In genomic region chr7:36698589-36698946, GRCm38 (mm10) we compare ENCODE assay signal across 9 mouse cellular contexts. TPM values are rescaled to one million over a fixed set of nuclear protein-coding genes. Genes with fewer than 3 reads are reported as not detected.
DNase-seq lines count a peak whose midpoint lies in the region; ATAC-seq and TF ChIP-seq lines count a peak whose summit lies in the region.
"Had no signal": no experiment of that assay in that cellular context is flagged by ENCODE, and none has a peak within 500 bp of the region (broad histone marks: within the 10 kb centered on the region; RNA-seq: fewer than 3 reads in every experiment).

No protein-coding gene starts in this region.

- H3K4me2 ChIP-seq in forebrain, embryonic 14.5 days (ENCODE audit: low read length), result peak overlapping the region; percentile 95
- H3K4me2 ChIP-seq in liver, embryonic 13.5 days, result peak overlapping the region; percentile 71

- peak overlapping the region; percentile 88 for H3K27ac ChIP-seq in heart, embryonic 10.5 days
- peak overlapping the region; percentile 87 for H3K27ac ChIP-seq in forebrain, embryonic 14.5 days (ENCODE audit: low read depth, low read length)
- no peak overlapping the region for H3K27ac ChIP-seq in liver, embryonic 13.5 days

- no peak for DNase-seq in heart, embryonic 10.5 days (ENCODE audit: low spot score)
- DNase-seq in heart, adult 8-10 months (ENCODE audit: low spot score), result no peak
- no peak for DNase-seq in forebrain, embryonic 14.5 days (ENCODE audit: low spot score)
- no peak for DNase-seq in liver, embryonic 13.5 days
- no peak for DNase-seq in yolk sac, embryonic 10.5 days (ENCODE audit: low spot score)
- DNase-seq in right cerebral cortex, postnatal 14 days, result no peak

- H3K36me3 ChIP-seq in heart, embryonic 10.5 days, result no peaks in the 10 kb centered on the region
- no peaks in the 10 kb centered on the region for H3K36me3 ChIP-seq in E14TG2a.4 (ENCODE audit: insufficient read depth, low read length)
- H3K36me3 ChIP-seq in forebrain, embryonic 14.5 days (ENCODE audit: control insufficient read depth, insufficient read depth, low read length), result no peaks in the 10 kb centered on the region
- H3K36me3 ChIP-seq in liver, embryonic 13.5 days, result no peaks in the 10 kb centered on the region
- H3K36me3 ChIP-seq: G1E had no signal

- WGBS in heart, embryonic 10.5 days, result under 1% methylated on average over 16 of the region's 16 CpGs
- 0% methylated on average over 16 of the region's 16 CpGs for WGBS in forebrain, embryonic 14.5 days
- WGBS in liver, embryonic 13.5 days (ENCODE audit: insufficient replicate concordance), result 2% methylated on average over 16 of the region's 16 CpGs

- TF ChIP-seq CTCF in E14TG2a.4 (conservative IDR thresholded peaks at IDR 0.05; ENCODE audit: low read length), result no peak

- H3K9me3 ChIP-seq in heart, embryonic 10.5 days, result no peaks in the 10 kb centered on the region
- no peaks in the 10 kb centered on the region for H3K9me3 ChIP-seq in E14TG2a.4 (ENCODE audit: low read length)
- no peaks in the 10 kb centered on the region for H3K9me3 ChIP-seq in forebrain, embryonic 14.5 days (replicated peaks; ENCODE audit: control insufficient read depth, low read length)
- no peaks in the 10 kb centered on the region for H3K9me3 ChIP-seq in liver, embryonic 13.5 days (replicated peaks)

- H3K4me3 ChIP-seq in heart, embryonic 10.5 days, result peak overlapping the region; percentile 89
- H3K4me3 ChIP-seq in E14TG2a.4 (replicated peaks; ENCODE audit: low read length), result peak overlapping the region; percentile 88
- H3K4me3 ChIP-seq in forebrain, embryonic 14.5 days (ENCODE audit: low read depth, low read length), result peak overlapping the region; percentile 80
- peak overlapping the region; percentile 60 for H3K4me3 ChIP-seq in liver, embryonic 13.5 days (replicated peaks)

- H3K27me3 ChIP-seq in heart, embryonic 10.5 days (ENCODE audit: insufficient read depth, poor library complexity, severe bottlenecking), result peaks cover 47% of the 10 kb centered on the region
- H3K27me3 ChIP-seq in E14TG2a.4 (ENCODE audit: insufficient read depth, low read length), result peaks cover 79% of the 10 kb centered on the region
- peaks cover 21% of the 10 kb centered on the region for H3K27me3 ChIP-seq in forebrain, embryonic 14.5 days (replicated peaks; ENCODE audit: control insufficient read depth, insufficient read depth, low read length)
- peaks cover 79% of the 10 kb centered on the region for H3K27me3 ChIP-seq in liver, embryonic 13.5 days

- peak overlapping the region; percentile 81 for H3K9ac ChIP-seq in forebrain, embryonic 14.5 days (ENCODE audit: low read length)
- H3K9ac ChIP-seq in liver, embryonic 13.5 days, result peak overlapping the region; percentile 56; the same call in 1 of the 2 replicates

- H3K4me1 ChIP-seq in heart, embryonic 10.5 days, result peaks cover 27% of the 10 kb centered on the region
- peaks cover 32% of the 10 kb centered on the region for H3K4me1 ChIP-seq in E14TG2a.4 (replicated peaks; ENCODE audit: low read depth, low read length)
- H3K4me1 ChIP-seq in forebrain, embryonic 14.5 days (ENCODE audit: control insufficient read depth, insufficient read depth, low read length), result peaks cover 10% of the 10 kb centered on the region
- H3K4me1 ChIP-seq in liver, embryonic 13.5 days (replicated peaks), result peaks cover 12% of the 10 kb centered on the region

- no peak for ATAC-seq in forebrain, embryonic 14.5 days
- ATAC-seq in liver, embryonic 13.5 days (ENCODE audit: low read depth), result no peak
- ATAC-seq in erythroblast, adult 5-6 weeks (replicated peaks; ENCODE audit: low FRiP score, poor library complexity, severe bottlenecking), result no peak

RNA-seq across cellular contexts. Expression of gene Tshz3, which starts 0.7 kb away (rescaled TPM):
- polyA plus RNA-seq in heart, embryonic 10.5 days (2016; fragmentation: Nextera tagmentation; extraction: Ambion mirVana), result 1.8 and 5.5 TPM in 2 replicates
- 1 to 10 TPM; 2.7 to 4.2 (median 3.8) TPM for total RNA-seq in heart, adult 8-10 months (2022)
- polyA plus RNA-seq in forebrain, embryonic 14.5 days (2014; fragmentation: Nextera tagmentation; extraction: Ambion mirVana), result 10.3 and 13.7 TPM in 2 replicates
- 0.73 and 0.97 TPM in 2 replicates for polyA plus RNA-seq in liver, embryonic 13.5 days (2015; fragmentation: Nextera tagmentation; extraction: Ambion mirVana)
- not detected in 2 replicates for total RNA-seq in erythroblast, adult 5-6 weeks (2015; ENCODE audit: low replicate concordance)
- total RNA-seq in erythroblast, adult 5-6 weeks (2017; ENCODE audit: low replicate concordance), result not detected in 2 replicates
- total RNA-seq: G1E had no signal
- polyA plus RNA-seq: G1E had no signal
